Mouse (Mus musculus) embryo, embryonic 11 days (tissue): Measurements from ENCODE around the gene Plekha5.
"Not testable (repeated sequence)": the region's sequence is repeated elsewhere in the genome, so short reads cannot be mapped to it uniquely, and the experiment has no call there.

Experiments used
- DNase-seq: peaks from one replicate; pipeline ENCODE4 v3.0.0-alpha.2; 2015

Gene Plekha5

GRCm38 (mm10) chr6:140535504-140535903 is 111.7 kb downstream of the Plekha5 start:
- DNase-seq = no peak

GRCm38 (mm10) chr6:140541919-140542318 is 118.1 kb downstream of the Plekha5 start:
- DNase-seq = no peak

GRCm38 (mm10) chr6:140543005-140543794 is 119.3 kb downstream of the Plekha5 start:
- DNase-seq = no peak

- no peak for DNase-seq
Observed at GRCm38 (mm10) chr6:140546095-140546494, 122.2 kb downstream of the Plekha5 start.

GRCm38 (mm10) chr6:140546648-140547201 is 122.9 kb downstream of the Plekha5 start:
- no peak for DNase-seq

- DNase-seq = peak; percentile 19
Observed at GRCm38 (mm10) chr6:140547203-140547944, 123.5 kb downstream of the Plekha5 start.

GRCm38 (mm10) chr6:140548082-140548769 is 124.4 kb downstream of the Plekha5 start:
- no peak for DNase-seq

GRCm38 (mm10) chr6:140550741-140551140 is 126.9 kb downstream of the Plekha5 start:
- DNase-seq = no peak

GRCm38 (mm10) chr6:140554261-140554660 is 130.4 kb downstream of the Plekha5 start:
- DNase-seq = peak; percentile 45

- no peak for DNase-seq
Observed at GRCm38 (mm10) chr6:140559411-140559810, 135.6 kb downstream of the Plekha5 start.

GRCm38 (mm10) chr6:140561151-140561916 is 137.5 kb downstream of the Plekha5 start:
- DNase-seq = no peak

GRCm38 (mm10) chr6:140561917-140562590 is 138.2 kb downstream of the Plekha5 start:
- no peak for DNase-seq

- no peak for DNase-seq
Observed at GRCm38 (mm10) chr6:140567199-140567598, 143.3 kb downstream of the Plekha5 start.

- no peak for DNase-seq
Observed at GRCm38 (mm10) chr6:140567897-140568296, 144.0 kb downstream of the Plekha5 start.

- no peak for DNase-seq
Observed at GRCm38 (mm10) chr6:140570152-140570551, 146.3 kb downstream of the Plekha5 start.

GRCm38 (mm10) chr6:140574943-140575342 is 151.1 kb downstream of the Plekha5 start:
- no peak for DNase-seq

- no peak for DNase-seq
Observed at GRCm38 (mm10) chr6:140576133-140576532, 152.3 kb downstream of the Plekha5 start.

- DNase-seq = no peak
Observed at GRCm38 (mm10) chr6:140576961-140577821, 153.3 kb downstream of the Plekha5 start.

- no peak for DNase-seq
Observed at GRCm38 (mm10) chr6:140577822-140578170, 153.9 kb downstream of the Plekha5 start.

GRCm38 (mm10) chr6:140578985-140579384 is 155.1 kb downstream of the Plekha5 start:
- DNase-seq = not testable (repeated sequence)

GRCm38 (mm10) chr6:140580170-140580569 is 156.3 kb downstream of the Plekha5 start:
- no peak for DNase-seq
